Mouse (Mus musculus) forebrain, postnatal 0 days (tissue): ENCODE data around the gene Olfr172. TPM values are rescaled to one million over a fixed set of nuclear protein-coding genes. Genes with fewer than 3 reads are reported as not detected.

Source experiments
- ATAC-seq: fragments of 200-750 bp; cut with Nextera tagmentation; 2 replicates; pipeline ENCODE4 v1.8.0; 2017; ENCODE audit warnings: mild to moderate bottlenecking, moderate library complexity
- DNase-seq: peaks from one replicate; pipeline ENCODE4 v3.0.0-alpha.2; 2015
- H3K27ac ChIP-seq: fragments of 300-500 bp; sonication (generic); 2 replicates; pipeline ENCODE4 v1.5.1; 2014; ENCODE audit warnings: low read depth, mild to moderate bottlenecking, antibody characterized with exemption, low read length, moderate library complexity, mixed read lengths
- H3K27me3 ChIP-seq: fragments of 300-500 bp; sonication (generic); 2 replicates; pipeline ENCODE4 v1.6.1; 2014; ENCODE audit warnings: mild to moderate bottlenecking, low read length, mixed read lengths; ENCODE audit not compliant: insufficient read depth
- H3K36me3 ChIP-seq: fragments of 300-500 bp; sonication (generic); 2 replicates; pipeline ENCODE4 v1.6.1; 2014; ENCODE audit warnings: mild to moderate bottlenecking, moderate library complexity; ENCODE audit not compliant: insufficient read depth
- H3K4me1 ChIP-seq: fragments of 300-500 bp; sonication (generic); 2 replicates; pipeline ENCODE4 v1.6.1; 2014; ENCODE audit warnings: antibody characterized with exemption; ENCODE audit not compliant: insufficient read depth
- H3K4me2 ChIP-seq: fragments of 300-500 bp; sonication (generic); 2 replicates; pipeline ENCODE4 v1.6.1; 2014; ENCODE audit warnings: low read depth, mild to moderate bottlenecking, moderate library complexity
- H3K4me3 ChIP-seq: fragments of 300-500 bp; sonication (generic); 2 replicates; pipeline ENCODE4 v1.5.1; 2014; ENCODE audit warnings: low read depth, low read length, mixed read lengths
- H3K9ac ChIP-seq: fragments of 300-500 bp; sonication (generic); 2 replicates; pipeline ENCODE4 v1.6.1; 2014; ENCODE audit warnings: mild to moderate bottlenecking
- H3K9me3 ChIP-seq: fragments of 300-500 bp; sonication (generic); 2 replicates; pipeline ENCODE4 v1.6.1; 2016; ENCODE audit warnings: low read length
- CTCF ChIP-seq: sonication (generic); IDR thresholded peaks from 2 replicates; pipeline ENCODE4 v1.5.1; 2016; ENCODE audit warnings: antibody characterized with exemption, control low read depth, low read depth
- WGBS: fragments of 180-500 bp; shearing (Covaris S2); extraction: QIAGEN DNeasy Blood & Tissue Kit; methylation state at CpG from one replicate; pipeline ENCODE4 v1.1.7; 2014; 5-methylcytosine and 5-hydroxymethylcytosine counted together
- polyA plus RNA-seq: library from polyadenylated mRNA; unstranded; fragments of >200 nt; fragmentation: Nextera tagmentation; extraction: Ambion mirVana; gene quantifications from 2 replicates; pipeline ENCODE4 v1.2.1, GENCODE M21; 2015
- total RNA-seq: library from RNA; depleted of rRNA; stranded (reverse); fragments of >200 nt; gene quantifications from 2 replicates; pipeline ENCODE4 v1.2.3, GENCODE M21; 2014

Olfr172 gene
- total and polyA plus RNA-seq, 2 experiments from 2014 or later, result not detected

- H3K9ac ChIP-seq, result no peak overlapping the region
- no peak overlapping the region for H3K27ac ChIP-seq
- H3K36me3 ChIP-seq, result peaks cover 12% of the 10 kb centered on the region
- ATAC-seq (no peak), DNase-seq (no peak)
- no peak overlapping the region for H3K4me2 ChIP-seq
- WGBS, result 82% methylated on average over 4 of the region's 4 CpGs
- H3K27me3 ChIP-seq, result no peaks in the 10 kb centered on the region
- no peaks in the 10 kb centered on the region for H3K9me3 ChIP-seq
- TF ChIP-seq CTCF, result no peak
- no peaks in the 10 kb centered on the region for H3K4me1 ChIP-seq
- H3K4me3 ChIP-seq, result no peak overlapping the region
Measured at GRCm38 (mm10) chr16:58738205-58738604, 24.8 kb downstream of the Olfr172 start.

GRCm38 (mm10) chr16:58728176-58728671, 34.8 kb downstream of the Olfr172 start:
- DNase-seq (peak; percentile 63), ATAC-seq (peak; percentile 80)
- WGBS, result under 1% methylated on average over 26 of the region's 31 CpGs
- Histone ChIP-seq H3K27me3 (no peaks in the 10 kb centered on the region), H3K9me3 (no peaks in the 10 kb centered on the region), H3K4me1 (0 out of 2 replicates have a peak, but pooled peaks cover 3% of the 10 kb centered on the region), H3K36me3 (peaks cover 25% of the 10 kb centered on the region), H3K27ac (peak overlapping the region; percentile 84), H3K4me3 (peak overlapping the region; percentile 84), H3K4me2 (peak overlapping the region; percentile 59), H3K9ac (peak overlapping the region; percentile 79)
- TF ChIP-seq CTCF, result no peak

GRCm38 (mm10) chr16:58727477-58728131, 35.4 kb downstream of the Olfr172 start, which contains the start of gene Cldnd1:
Gene Cldnd1, plus strand, starts transcription at chr16:58727910.
- H3K4me2 ChIP-seq, result peak within 1 kb of the TSS; percentile 59
- peaks cover 22% of the 10 kb centered on the region for H3K36me3 ChIP-seq
- WGBS, result 2% methylated on average over 34 of the region's 35 CpGs
- TF ChIP-seq CTCF, result no peak
- peak within 1 kb of the TSS; percentile 84 for H3K27ac ChIP-seq
- 0 out of 2 replicates have a peak, but pooled peaks cover 3% of the 10 kb centered on the region for H3K4me1 ChIP-seq
- ATAC-seq (peak; percentile 100), DNase-seq (peak; percentile 97)
- no peaks in the 10 kb centered on the region for H3K27me3 ChIP-seq
- peak within 1 kb of the TSS; percentile 79 for H3K9ac ChIP-seq
- H3K4me3 ChIP-seq, result peak within 1 kb of the TSS; percentile 84
- H3K9me3 ChIP-seq, result no peaks in the 10 kb centered on the region

GRCm38 (mm10) chr16:58726680-58727476, 36.1 kb downstream of the Olfr172 start:
- H3K4me1 ChIP-seq, result 0 out of 2 replicates have a peak, but pooled peaks cover 3% of the 10 kb centered on the region
- no peak overlapping the region; the same call in 1 of the 2 replicates for H3K9ac ChIP-seq
- H3K36me3 ChIP-seq, result peaks cover 15% of the 10 kb centered on the region
- 80% methylated on average over 11 of the region's 11 CpGs for WGBS
- H3K4me3 ChIP-seq, result peak overlapping the region; percentile 84; the same call in 1 of the 2 replicates
- peak overlapping the region; percentile 48 for H3K4me2 ChIP-seq
- H3K9me3 ChIP-seq, result no peaks in the 10 kb centered on the region
- no peak for DNase-seq
- H3K27ac ChIP-seq, result no peak overlapping the region
- no peak for TF ChIP-seq CTCF
- ATAC-seq, result no peak
- H3K27me3 ChIP-seq, result no peaks in the 10 kb centered on the region

GRCm38 (mm10) chr16:58722292-58722691, 40.7 kb downstream of the Olfr172 start:
- H3K4me3 ChIP-seq, result no peak overlapping the region
- no peaks in the 10 kb centered on the region for H3K36me3 ChIP-seq
- no peaks in the 10 kb centered on the region for H3K4me1 ChIP-seq
- ATAC-seq (no peak), DNase-seq (no peak)
- H3K27me3 ChIP-seq, result no peaks in the 10 kb centered on the region
- no peaks in the 10 kb centered on the region for H3K9me3 ChIP-seq
- H3K9ac ChIP-seq, result no peak overlapping the region
- WGBS, result 95% methylated on average over 2 of the region's 2 CpGs
- TF ChIP-seq CTCF, result no peak
- H3K4me2 ChIP-seq, result no peak overlapping the region
- H3K27ac ChIP-seq, result no peak overlapping the region

GRCm38 (mm10) chr16:58718666-58719120, 44.3 kb downstream of the Olfr172 start, which contains the start of gene Gpr15:
Gene Gpr15, minus strand, starts transcription at chr16:58719070.
- H3K36me3 ChIP-seq, result no peaks in the 10 kb centered on the region
- H3K27ac ChIP-seq, result no peak within 1 kb of the TSS
- 93% methylated on average over 7 of the region's 7 CpGs for WGBS
- no peak within 1 kb of the TSS for H3K9ac ChIP-seq
- no peak within 1 kb of the TSS for H3K4me3 ChIP-seq
- H3K4me1 ChIP-seq, result no peaks in the 10 kb centered on the region
- no peaks in the 10 kb centered on the region for H3K27me3 ChIP-seq
- no peaks in the 10 kb centered on the region for H3K9me3 ChIP-seq
- no peak for TF ChIP-seq CTCF
- no peak for DNase-seq
- ATAC-seq, result no peak
- no peak within 1 kb of the TSS for H3K4me2 ChIP-seq
